Mouse (Mus musculus): ENCODE measurements around the gene Olfr826. TPM values are rescaled to one million over a fixed set of nuclear protein-coding genes. Genes with fewer than 3 reads are reported as not detected.
"Not testable (repeated sequence)": the region's sequence is repeated elsewhere in the genome, so short reads cannot be mapped to it uniquely, and the experiment has no call there.

Olfr826 gene
- not detected for total RNA-seq (2021)

DNA sequence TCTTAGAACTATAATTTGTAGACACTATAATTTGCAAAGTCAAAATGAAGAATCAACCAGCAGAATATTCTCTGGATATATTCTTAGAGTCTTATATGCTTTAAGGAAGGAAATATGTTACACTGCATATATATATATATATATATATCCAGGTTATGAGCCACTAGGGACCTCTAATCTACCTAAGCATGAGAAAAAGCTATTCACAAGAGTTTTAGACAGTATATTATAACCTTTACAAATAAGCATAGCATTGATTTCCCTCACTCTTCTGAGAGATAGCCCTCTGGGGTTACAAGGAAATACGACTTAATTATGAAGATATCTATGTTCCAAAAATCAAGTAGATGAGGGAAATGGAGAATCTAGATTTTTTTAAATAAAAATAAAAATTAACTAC lies at the start of gene Olfr826:
TSS of gene Olfr826 (minus strand) at position 101 of the 400 bp plus-strand sequence.
- intact Hi-C loops (cut with DNase I): no loop called here
- DNase-seq: no peak

DNA sequence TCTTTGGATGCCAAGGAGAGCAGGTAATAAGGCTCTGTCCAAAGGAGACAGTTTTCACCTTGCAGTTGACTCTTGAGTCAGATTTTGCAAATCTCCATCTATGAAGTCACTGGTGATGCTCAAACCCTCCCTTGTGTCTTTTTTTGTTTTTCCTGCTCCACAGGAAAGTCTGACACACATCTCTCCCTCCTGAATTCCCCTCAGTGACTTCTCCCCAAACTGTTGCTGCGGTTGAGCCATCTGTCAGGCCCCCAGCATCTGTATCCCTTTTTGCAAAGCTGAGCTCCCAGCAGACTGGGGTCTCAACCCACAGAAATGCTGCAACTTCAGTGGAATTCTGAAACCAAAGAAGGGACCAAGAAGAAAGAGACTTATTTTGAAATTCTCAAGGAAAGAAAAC lies 48.1 kb upstream of the Olfr826 start:
- intact Hi-C loops (cut with DNase I): no loop called here
- no peak for DNase-seq

DNA sequence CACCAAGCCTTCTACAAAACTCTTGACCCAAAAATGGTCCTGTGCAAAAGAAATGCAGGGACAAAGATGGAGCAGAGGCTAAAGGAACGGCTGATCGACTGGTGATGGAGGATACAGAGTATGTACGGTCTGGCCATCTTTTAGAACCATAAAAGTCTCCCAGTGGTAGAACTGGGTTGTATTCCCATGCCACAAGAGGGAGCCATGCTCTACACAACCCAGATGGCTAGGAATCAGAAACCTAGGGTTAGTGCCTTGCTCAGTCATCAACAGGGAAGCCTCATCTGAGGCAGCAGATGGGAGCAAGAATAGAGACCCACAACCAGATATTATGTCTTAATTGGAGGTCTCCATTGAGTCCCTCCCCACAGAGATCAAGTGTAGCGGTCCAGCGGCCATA lies 45.6 kb upstream of the Olfr826 start:
- no peak for DNase-seq
- intact Hi-C loops (cut with DNase I): no loop called here

DNA sequence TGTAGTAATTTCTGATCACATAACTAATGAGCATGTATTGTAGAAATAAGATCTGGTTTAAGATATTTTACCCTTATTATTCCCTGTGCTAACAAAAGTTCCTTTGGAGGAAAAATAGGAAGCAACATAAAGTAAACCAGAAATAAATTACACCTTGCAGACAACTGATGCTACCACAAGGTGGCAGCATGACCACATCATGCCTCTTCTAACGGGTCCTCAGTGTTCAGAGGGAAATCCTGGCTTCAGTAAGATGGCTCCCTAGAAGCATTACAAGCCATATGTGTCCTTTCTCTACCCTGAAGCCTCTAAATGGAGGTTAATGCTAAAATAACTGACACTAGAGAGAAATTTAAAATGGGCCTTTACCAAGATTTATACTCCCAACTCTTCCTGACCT lies 44.3 kb upstream of the Olfr826 start:
- peak; percentile 31 to 47 for DNase-seq
- intact Hi-C loops (cut with DNase I): loop anchor here (1.0 kb wide), 1 partner anchor 70 kb away; no protein-coding TSS in a partner anchor

DNA sequence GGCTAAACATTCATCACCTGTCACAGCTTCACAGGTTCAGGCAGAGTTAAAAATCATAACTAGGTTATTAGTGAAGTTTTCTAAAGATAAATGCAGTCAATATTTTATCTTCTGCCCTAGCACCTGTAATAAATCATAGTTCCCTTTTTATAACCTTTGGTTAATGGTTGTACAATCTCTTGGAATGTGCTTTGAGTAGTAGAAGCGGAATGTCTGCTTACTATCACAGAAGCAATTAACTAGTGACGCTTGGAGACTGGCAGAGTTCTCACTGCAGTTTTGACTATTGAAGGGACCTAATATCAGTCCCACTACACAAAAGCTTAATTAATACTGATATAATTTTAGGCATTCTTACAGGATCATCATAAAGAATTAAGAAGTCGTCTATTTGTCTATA lies 41.0 kb upstream of the Olfr826 start:
- no peak for DNase-seq
- intact Hi-C loops (cut with DNase I): no loop called here

DNA sequence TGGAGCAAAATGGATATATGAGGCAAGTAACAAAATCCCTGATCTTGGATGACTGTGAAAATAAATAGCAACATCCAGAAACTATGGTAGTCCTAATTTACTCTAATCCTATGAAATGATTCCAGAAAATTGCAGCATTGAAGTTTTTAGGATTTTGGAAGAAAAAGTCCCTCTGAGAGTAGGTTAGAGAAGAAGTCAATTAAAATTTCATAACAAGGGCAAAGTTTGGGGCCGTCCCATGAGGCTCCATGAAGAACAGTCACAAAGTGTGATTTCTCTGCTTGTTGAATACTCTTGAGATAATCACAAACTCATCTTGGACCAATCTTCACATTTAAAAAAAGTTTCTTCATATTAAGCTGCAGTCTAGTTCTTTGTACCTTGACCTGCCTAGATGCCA lies 30.3 kb upstream of the Olfr826 start, which contains the start of gene Olfr827:
TSS of gene Olfr827 (minus strand) at position 101 of the 400 bp plus-strand sequence.
- DNase-seq: no peak
- intact Hi-C loops (cut with DNase I): no loop called here

DNA sequence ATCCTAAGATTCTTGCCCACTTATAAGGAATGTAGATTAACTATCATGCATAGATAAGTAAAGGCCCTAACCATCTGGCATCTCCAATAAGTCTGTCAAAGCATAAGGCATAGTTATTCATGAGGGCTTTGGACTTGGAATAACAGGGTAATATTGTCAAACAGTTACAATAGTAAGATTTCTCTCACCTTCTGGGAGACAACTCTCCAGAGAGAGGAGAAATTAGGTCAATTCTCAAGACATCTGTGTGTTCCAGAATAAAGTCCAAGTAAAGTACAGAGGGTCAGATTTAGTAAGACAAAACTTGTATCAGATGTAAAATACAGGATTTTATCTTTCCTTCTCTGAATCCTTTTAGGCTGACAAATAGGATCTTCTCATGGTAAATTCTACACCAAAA lies 17.3 kb downstream of the Olfr826 start, which contains the start of gene Olfr825:
TSS of gene Olfr825 (minus strand) at position 101 of the 400 bp plus-strand sequence.
- no peak for DNase-seq
- intact Hi-C loops (cut with DNase I): no loop called here

DNA sequence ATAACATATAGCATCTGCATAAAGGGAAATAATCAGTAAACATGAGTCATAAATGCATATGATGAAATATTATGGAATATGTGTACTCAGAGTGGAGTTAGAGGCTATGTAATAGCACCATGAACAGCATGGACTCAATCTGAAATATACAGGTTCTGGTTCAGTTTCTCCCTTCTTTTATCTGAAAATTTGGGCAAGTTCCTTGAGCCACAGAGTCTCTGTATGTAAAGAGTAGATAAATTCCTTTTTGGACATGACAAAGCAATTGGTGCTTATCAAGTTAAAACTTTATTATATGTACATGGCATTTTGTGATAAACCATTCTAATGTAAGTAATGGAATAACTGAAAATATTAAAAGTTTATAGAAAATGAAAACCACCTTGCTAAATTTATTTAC lies 18.8 kb downstream of the Olfr826 start:
- DNase-seq: no peak
- intact Hi-C loops (cut with DNase I): no loop called here

DNA sequence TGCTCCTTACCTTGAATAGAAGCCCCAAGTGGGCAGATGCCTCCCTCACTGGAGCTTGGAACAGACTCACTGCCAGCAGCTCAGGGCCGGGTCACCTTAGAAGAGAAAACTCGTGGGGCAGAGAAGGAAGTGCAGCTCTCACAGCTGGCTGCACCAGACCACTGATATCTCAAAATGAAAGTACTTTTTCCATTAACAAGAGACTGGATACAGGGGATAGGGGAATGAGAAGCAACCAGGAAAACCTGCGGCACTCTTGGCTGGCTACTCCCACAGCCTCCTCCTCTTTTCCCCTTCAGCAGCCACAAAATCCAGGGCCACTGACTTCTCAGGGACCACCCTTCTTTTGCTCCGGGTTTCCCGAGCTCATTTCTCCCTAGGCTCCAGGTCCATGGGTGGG lies 39.9 kb downstream of the Olfr826 start:
- DNase-seq: no peak
- intact Hi-C loops (cut with DNase I): no loop called here

DNA sequence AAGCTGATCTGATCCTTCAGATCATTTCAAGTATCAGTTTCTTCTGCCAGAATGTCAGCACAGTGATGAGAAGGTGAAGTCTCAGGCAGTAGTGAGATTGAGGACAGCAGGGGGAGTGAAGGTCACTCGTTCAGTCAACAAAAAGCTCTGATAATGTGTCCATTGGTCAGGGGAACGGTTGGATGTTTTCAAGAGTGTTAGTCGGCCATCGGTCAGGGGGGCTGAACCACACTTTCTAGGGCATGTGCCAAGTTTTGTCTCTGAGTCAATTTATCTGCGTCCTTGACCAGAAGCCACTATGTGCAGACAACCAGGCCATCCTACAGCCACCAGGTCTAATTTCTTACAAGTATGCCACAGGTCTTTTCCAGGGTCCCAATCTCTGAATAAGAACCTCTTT lies 41.5 kb downstream of the Olfr826 start:
- intact Hi-C loops (cut with DNase I); DNase-seq: not testable (repeated sequence)

DNA sequence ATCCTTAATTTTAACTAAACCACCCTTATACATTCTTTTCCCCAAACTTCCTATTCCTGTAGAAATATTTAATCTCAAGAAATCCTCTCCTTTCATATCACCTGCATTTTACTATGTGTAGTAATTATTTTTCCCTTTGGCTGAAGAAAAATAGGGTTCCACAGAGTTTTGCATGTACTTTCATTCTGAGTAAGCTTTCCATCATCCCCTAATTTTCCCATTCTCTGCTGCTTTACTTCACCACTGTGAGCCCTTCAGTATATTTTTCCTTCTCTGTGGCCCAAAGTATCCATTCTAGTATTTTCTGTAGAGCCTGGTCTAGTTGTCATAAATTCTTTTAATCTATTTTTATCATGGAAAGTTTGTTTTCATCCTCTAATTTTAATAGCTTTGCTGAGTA lies 49.2 kb downstream of the Olfr826 start:
- no peak for DNase-seq
- intact Hi-C loops (cut with DNase I): no loop called here

DNA sequence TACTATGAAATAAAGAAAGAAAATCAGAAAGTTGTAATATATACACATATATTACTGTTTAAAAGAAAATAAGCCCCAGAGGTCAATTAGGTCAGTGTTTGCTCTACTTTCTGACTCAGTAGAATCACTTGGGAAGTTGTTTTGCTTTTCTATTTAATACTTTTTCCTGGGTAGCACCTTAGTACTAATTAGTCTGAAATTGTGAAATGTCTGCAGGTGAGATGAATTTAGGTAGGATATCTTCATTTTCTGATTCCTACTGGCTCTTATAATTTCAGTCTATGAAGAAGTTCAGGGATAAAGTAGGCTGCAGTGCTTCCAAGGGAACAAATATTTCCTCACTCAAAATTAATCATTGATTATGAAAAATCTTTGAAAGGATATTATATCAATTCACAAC lies 54.1 kb downstream of the Olfr826 start, which contains the start of gene Olfr824:
TSS of gene Olfr824 (minus strand) at position 101 of the 400 bp plus-strand sequence.
- intact Hi-C loops (cut with DNase I); DNase-seq: not testable (repeated sequence)

Other genes with a start within 250 kb of the Olfr826 start
- not detected for gene Olfr818, start 235.1 kb downstream of the Olfr826 start, total RNA-seq (2021)
- gene Olfr819, start 216.9 kb downstream of the Olfr826 start, total RNA-seq (2021): not detected
- not detected for gene Olfr247, start 208.0 kb downstream of the Olfr826 start, total RNA-seq (2021)
- gene Gm10310, start 199.1 kb downstream of the Olfr826 start, total RNA-seq (2021): not detected
- gene Olfr820, start 171.6 kb downstream of the Olfr826 start, total RNA-seq (2021): not detected
- not detected for gene Olfr821, start 153.8 kb downstream of the Olfr826 start, total RNA-seq (2021)
- gene Olfr822, start 113.0 kb downstream of the Olfr826 start, total RNA-seq (2021): not detected
- gene Olfr823, start 68.8 kb downstream of the Olfr826 start, total RNA-seq (2021): not detected
- not detected for gene Olfr824, start 54.2 kb downstream of the Olfr826 start, total RNA-seq (2021)
- not detected for gene Olfr825, start 17.4 kb downstream of the Olfr826 start, total RNA-seq (2021)
- gene Olfr827, start 30.2 kb upstream of the Olfr826 start, total RNA-seq (2021): not detected
- gene Neurod4, start 96.1 kb upstream of the Olfr826 start, total RNA-seq (2021): not detected
- under 1 TPM; 0.40 to 0.72 TPM for gene Tespa1, start 138.7 kb upstream of the Olfr826 start, total RNA-seq (2021)
- gene Vmn2r84, start 210.1 kb upstream of the Olfr826 start, total RNA-seq (2021): not detected
- not detected for gene Vmn2r85, start 245.5 kb upstream of the Olfr826 start, total RNA-seq (2021)

Measured in heart, postnatal 10 days (tissue).